Mouse (Mus musculus) frontal cortex, adult 2 months (tissue): ENCODE results near the gene Tsc1. TPM values are rescaled to one million over a fixed set of nuclear protein-coding genes. Genes with fewer than 3 reads are reported as not detected.

Experiments
- DNase-seq, 2 experiments: peaks; one replicate each; pipeline ENCODE4 v3.0.0; 2022; ENCODE audit warnings: low spot score in 1 of 2; ENCODE audit errors: extremely low spot score in 1 of 2
- polyA plus RNA-seq: library from polyadenylated mRNA; depleted of rRNA; stranded (reverse); fragments of >200 nt; gene quantifications from 2 replicates; pipeline ENCODE4 v1.2.3, GENCODE M21; 2012

The Tsc1 gene
- polyA plus RNA-seq, 1 experiment: 33.7 TPM

- DNase-seq: no peak
Measured at GRCm38 (mm10) chr2:28638886-28639285, 2.1 kb upstream of the Tsc1 start.

- peak in 1 of 2 experiments; percentile 38 for DNase-seq
Measured at GRCm38 (mm10) chr2:28639794-28640193, 1.2 kb upstream of the Tsc1 start.

- DNase-seq: peak in 1 of 2 experiments; percentile 31
Measured at GRCm38 (mm10) chr2:28641435-28641941, 460 bp downstream of the Tsc1 start.

- no peak for DNase-seq
Measured at GRCm38 (mm10) chr2:28643081-28643480, 2.1 kb downstream of the Tsc1 start.

- DNase-seq: no peak
Measured at GRCm38 (mm10) chr2:28650526-28650925, 9.5 kb downstream of the Tsc1 start.

GRCm38 (mm10) chr2:28653351-28653750 lies 12.3 kb downstream of the Tsc1 start:
- DNase-seq: peak in 1 of 2 experiments; percentile 67

GRCm38 (mm10) chr2:28654295-28654694 lies 13.3 kb downstream of the Tsc1 start:
- no peak for DNase-seq

- DNase-seq: no peak
Measured at GRCm38 (mm10) chr2:28656216-28656615, 15.2 kb downstream of the Tsc1 start.

- DNase-seq: no peak
Measured at GRCm38 (mm10) chr2:28662891-28663290, 21.9 kb downstream of the Tsc1 start.

- no peak for DNase-seq
Measured at GRCm38 (mm10) chr2:28665818-28666217, 24.8 kb downstream of the Tsc1 start.

GRCm38 (mm10) chr2:28671438-28671837 lies 30.4 kb downstream of the Tsc1 start:
- no peak for DNase-seq

GRCm38 (mm10) chr2:28676005-28676404 lies 35.0 kb downstream of the Tsc1 start:
- DNase-seq: no peak

- peak in 1 of 2 experiments; percentile 62 for DNase-seq
Measured at GRCm38 (mm10) chr2:28680710-28681109, 39.7 kb downstream of the Tsc1 start.

- peak; percentile 62 to 72 for DNase-seq
Measured at GRCm38 (mm10) chr2:28681718-28682117, 40.7 kb downstream of the Tsc1 start.

- peak; percentile 24 to 67 for DNase-seq
Measured at GRCm38 (mm10) chr2:28685895-28686294, 44.9 kb downstream of the Tsc1 start.

- DNase-seq: peak in 1 of 2 experiments; percentile 31
Measured at GRCm38 (mm10) chr2:28688431-28688830, 47.4 kb downstream of the Tsc1 start.

- no peak for DNase-seq
Measured at GRCm38 (mm10) chr2:28692692-28693091, 51.7 kb downstream of the Tsc1 start.

- DNase-seq: no peak
Measured at GRCm38 (mm10) chr2:28698566-28698965, 57.5 kb downstream of the Tsc1 start.

GRCm38 (mm10) chr2:28699361-28700335 lies 58.6 kb downstream of the Tsc1 start, which contains the start of the genes Spaca9 and Ak8:
Gene Spaca9 (minus strand): TSS chr2:28699727.
Gene Ak8 (plus strand): TSS chr2:28700164.
- DNase-seq: peak; percentile 57 to 90

- no peak for DNase-seq
Measured at GRCm38 (mm10) chr2:28701646-28702262, 60.7 kb downstream of the Tsc1 start.

- no peak for DNase-seq
Measured at GRCm38 (mm10) chr2:28706106-28706636, 65.1 kb downstream of the Tsc1 start.
